Mouse (Mus musculus): ENCODE data around the gene Kdm5a.

- TF ChIP-seq CTCF (IDR thresholded peaks at IDR 0.05; ENCODE audit: control insufficient read depth, insufficient read depth, insufficient read length) (no peak), MAX (IDR thresholded peaks at IDR 0.05) (no peak), MYOD1 (IDR thresholded peaks at IDR 0.05; ENCODE audit: control insufficient read depth, insufficient read length, low read depth) (no peak), USF1 (IDR thresholded peaks at IDR 0.05; ENCODE audit: low read depth) (no peak), MYOG (IDR thresholded peaks at IDR 0.05; ENCODE audit: control insufficient read depth, extremely low read depth, insufficient read length) (no peak), FOSL1 (IDR thresholded peaks at IDR 0.05; ENCODE audit: insufficient read depth, low read length, poor library complexity, severe bottlenecking) (no peak)
These were observed 6.7 kb upstream of the Kdm5a start for GRCm38 (mm10) chr6:120356951-120357945.
